Mouse (Mus musculus): ENCODE results near the gene Ccdc107. TPM values are rescaled to one million over a fixed set of nuclear protein-coding genes. Genes with fewer than 3 reads are reported as not detected.
A peak's percentile ranks its signal among the peaks of the same experiment; 100 is the strongest.

The Ccdc107 gene
- total RNA-seq, 2 experiments from 2014 or later = 26.3 to 27.8 TPM

DNA sequence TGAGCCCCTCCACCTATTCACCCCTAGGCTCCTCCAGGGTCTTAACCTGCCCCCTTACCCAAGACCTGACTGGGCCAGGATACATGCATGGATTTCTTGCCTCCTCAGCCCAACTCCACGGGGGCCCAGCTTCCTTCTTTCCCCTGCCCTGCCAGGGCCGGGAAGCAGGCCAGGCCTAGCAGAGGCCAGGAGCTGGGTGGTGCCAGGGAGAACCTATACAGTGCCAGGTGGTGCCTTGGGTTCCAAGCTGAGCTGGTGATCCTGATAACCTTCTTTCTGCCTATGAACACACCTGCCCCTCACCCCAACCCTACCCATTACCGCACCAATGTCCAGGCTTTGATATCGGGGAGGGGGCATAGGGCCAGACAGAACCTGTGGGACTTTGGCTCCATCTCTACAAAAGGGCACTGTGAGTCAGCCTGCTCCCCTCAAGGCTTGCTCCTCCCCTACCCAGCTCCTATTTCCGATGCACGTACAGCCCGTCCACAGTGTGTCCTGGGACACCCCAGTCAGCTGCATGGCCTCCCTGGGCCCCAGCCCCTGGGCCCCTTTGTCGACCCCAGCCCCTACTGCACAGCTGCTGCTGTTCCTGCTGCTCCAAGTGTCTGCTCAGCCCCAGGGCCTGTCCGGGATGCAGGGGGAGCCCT, 14.0 kb downstream of the Ccdc107 start, which contains the start of gene Car9:
TSS of gene Car9 (plus strand) at position 431 of the 650 bp plus-strand sequence.
- intact Hi-C loops (cut with DNase I) = no loop called here
- no peak for TF ChIP-seq CTCF (IDR thresholded peaks at IDR 0.05)
- peak; percentile 86 for DNase-seq
- H3K4me3 ChIP-seq = peak within 1 kb of the TSS; percentile 61
- peak within 1 kb of the TSS; percentile 78 for H3K27ac ChIP-seq

DNA sequence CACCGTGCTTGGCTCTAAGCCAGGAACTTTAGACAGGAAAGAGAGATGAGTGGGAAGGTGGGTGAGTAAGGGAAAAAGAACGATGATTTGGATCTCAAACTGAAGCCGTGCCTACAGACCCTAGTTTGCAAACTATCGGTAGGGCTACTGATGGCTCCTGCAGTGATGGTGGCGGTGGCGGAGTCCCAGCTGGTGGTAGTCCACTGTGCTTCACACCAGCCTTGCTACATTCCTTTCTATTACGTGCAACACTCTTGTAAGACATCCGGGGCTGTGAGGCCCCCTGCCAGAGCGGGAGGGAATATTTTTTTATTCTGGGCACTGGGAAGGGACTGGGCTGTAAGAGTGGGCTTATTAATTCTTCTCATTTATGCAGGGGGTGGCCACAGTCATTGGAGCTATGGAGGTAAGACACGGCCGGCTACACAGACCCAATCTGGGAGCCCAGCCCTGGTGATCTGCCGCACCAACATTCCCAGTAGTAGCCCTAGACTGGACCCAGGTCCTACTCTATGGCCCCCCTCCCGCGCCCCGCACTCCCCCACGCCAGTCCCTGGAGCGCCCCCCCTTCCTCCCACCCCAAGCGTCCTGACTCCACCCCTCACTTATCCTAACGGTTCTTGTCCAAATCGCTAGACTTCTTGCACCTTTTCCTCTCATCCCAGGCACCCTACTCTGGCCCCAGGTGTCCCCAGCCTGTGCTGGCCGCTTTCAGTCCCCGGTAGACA, 15.4 kb downstream of the Ccdc107 start:
- Histone ChIP-seq H3K27ac (no peak overlapping the region), H3K4me3 (peak overlapping the region; percentile 61)
- TF ChIP-seq CTCF (IDR thresholded peaks at IDR 0.05) = no peak
- DNase-seq = no peak
- intact Hi-C loops (cut with DNase I) = no loop called here

DNA sequence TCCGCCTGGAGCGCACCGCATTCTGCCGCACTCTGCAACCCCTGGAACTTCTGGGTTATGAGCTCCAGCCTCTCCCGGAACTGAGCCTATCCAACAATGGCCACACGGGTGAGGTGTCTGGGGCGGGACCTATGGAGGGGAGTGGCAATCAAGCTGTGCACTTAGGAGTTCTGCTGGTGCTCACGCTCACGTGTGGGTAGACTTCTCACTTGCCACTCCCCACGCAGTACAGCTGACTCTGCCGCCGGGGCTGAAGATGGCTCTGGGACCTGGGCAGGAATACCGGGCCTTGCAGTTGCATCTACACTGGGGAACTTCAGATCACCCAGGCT, 15.9 kb downstream of the Ccdc107 start:
- intact Hi-C loops (cut with DNase I) = no loop called here
- peak; percentile 47 for DNase-seq
- H3K27ac ChIP-seq = no peak overlapping the region
- H3K4me3 ChIP-seq = peak overlapping the region; percentile 61
- no peak for TF ChIP-seq CTCF (IDR thresholded peaks at IDR 0.05)

DNA sequence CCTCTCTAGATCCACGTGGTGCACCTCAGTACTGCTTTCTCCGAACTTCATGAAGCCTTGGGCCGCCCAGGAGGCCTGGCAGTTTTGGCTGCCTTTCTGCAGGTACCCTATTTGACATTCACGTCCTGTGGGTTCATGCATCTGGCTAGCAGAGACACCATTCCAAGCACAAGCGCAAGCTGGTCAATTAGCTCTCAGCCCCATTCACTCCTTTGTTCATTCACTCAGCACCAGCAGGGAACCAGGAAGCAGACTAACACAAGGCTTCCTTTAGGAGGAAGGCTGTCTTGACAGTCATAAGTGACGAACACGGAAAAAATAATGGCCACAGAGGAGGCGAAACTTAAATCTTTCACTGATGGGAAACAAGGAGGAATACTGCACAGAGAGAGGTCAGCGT, 16.4 kb downstream of the Ccdc107 start:
- peak overlapping the region; percentile 61 for H3K4me3 ChIP-seq
- no peak for DNase-seq
- H3K27ac ChIP-seq = no peak overlapping the region
- intact Hi-C loops (cut with DNase I) = no loop called here
- no peak for TF ChIP-seq CTCF (IDR thresholded peaks at IDR 0.05)

DNA sequence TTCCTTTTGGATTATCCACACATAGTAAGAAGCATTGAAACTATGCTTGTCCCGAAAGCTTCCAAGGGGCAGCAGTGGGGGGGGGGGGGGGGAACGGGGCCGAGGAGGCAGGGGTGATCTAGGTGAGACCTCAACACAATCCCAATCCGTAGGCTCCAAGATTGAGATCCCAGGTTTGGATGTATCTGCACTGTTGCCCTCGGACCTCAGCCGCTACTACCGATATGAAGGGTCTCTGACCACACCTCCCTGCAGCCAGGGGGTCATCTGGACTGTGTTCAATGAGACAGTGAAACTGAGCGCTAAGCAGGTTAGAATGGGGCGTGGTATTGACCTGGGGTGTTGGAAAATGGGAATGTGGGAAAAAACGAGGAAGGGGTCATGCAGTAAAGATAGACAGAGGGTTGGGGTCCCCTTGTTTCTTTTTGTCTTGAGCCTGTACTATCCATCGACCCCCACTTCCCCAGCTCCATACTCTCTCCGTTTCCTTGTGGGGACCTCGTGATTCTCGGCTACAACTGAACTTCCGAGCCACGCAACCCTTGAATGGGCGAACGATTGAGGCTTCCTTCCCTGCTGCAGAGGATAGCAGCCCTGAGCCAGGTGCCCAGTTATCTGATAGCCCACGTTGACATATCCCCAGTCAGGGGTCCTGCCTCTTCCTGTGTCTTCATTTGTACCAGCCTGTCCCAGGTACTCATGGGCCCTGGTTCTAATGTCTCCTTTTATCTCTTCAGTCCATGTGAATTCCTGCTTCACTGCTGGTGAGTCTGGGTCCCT, 19.2 kb downstream of the Ccdc107 start:
- no peak overlapping the region for H3K27ac ChIP-seq
- no peak overlapping the region for H3K4me3 ChIP-seq
- intact Hi-C loops (cut with DNase I) = no loop called here
- DNase-seq = peak; percentile 18
- no peak for TF ChIP-seq CTCF (IDR thresholded peaks at IDR 0.05)

DNA sequence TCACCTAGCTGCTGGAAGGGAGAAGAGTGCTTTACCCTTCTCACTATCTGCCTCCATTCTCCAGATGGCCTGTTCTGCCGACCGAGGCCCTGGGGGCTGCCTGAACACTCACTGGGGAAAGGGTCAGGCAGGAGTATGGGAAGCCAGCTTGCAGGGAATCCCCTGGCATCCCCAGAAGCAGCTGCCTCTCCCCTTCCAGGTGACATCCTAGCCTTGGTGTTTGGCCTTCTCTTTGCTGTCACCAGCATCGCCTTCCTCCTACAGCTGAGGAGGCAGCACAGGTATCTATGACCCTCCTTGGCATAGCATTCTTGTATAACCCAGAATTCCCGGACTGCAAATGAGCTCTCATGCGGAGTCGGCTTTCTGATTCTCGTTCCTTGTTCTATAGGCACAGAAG, 20.0 kb downstream of the Ccdc107 start:
- intact Hi-C loops (cut with DNase I) = no loop called here
- H3K4me3 ChIP-seq = no peak overlapping the region
- H3K27ac ChIP-seq = peak overlapping the region; percentile 7; the same call in 1 of the 2 replicates
- no peak for DNase-seq
- no peak for TF ChIP-seq CTCF (IDR thresholded peaks at IDR 0.05)

DNA sequence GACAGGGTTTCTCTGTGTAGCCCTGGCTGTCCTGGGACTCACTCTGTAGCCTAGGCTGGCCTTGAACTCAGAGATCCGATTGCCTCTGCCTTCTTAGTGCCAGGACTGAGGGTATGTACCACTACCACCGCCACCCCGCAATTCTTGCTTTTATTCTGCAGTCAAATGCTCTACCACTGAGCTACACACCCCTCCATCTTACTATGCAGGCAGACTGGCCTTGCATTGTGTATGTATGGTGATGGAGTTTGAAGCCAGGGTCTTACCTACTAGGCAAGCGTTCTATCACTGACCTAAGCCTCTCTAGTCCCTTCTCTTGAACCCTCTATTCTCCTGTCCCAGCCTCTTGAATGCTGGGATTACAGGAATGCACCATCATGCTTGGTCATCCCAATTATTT, 20.6 kb downstream of the Ccdc107 start:
- intact Hi-C loops (cut with DNase I) = no loop called here
- peak; percentile 28 for DNase-seq
- TF ChIP-seq CTCF (IDR thresholded peaks at IDR 0.05) = no peak
- no peak overlapping the region for H3K4me3 ChIP-seq
- peak overlapping the region; percentile 7; the same call in 1 of the 2 replicates for H3K27ac ChIP-seq

DNA sequence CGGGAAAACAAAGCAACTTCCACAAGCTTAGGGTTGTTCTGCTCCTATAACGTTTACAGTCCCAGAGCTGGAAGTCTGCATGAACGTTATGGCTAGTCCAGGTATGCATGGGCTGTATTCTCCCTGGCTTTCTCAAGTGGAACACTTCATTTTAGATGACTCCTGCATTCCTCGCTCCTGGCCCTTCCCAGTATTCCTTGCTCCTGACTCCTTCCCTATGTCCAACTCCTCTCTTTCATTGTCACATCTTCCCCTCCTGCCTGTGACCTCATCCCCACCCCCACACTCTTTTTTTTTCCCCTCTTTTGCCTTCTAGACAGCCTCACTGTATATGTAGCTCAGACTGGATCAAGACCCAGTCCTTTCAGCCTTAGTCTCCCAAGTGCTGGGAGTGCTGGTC, 21.1 kb downstream of the Ccdc107 start:
- TF ChIP-seq CTCF (IDR thresholded peaks at IDR 0.05) = no peak
- Histone ChIP-seq H3K27ac (peak overlapping the region; percentile 38), H3K4me3 (no peak overlapping the region)
- DNase-seq = peak; percentile 12
- intact Hi-C loops (cut with DNase I) = no loop called here

DNA sequence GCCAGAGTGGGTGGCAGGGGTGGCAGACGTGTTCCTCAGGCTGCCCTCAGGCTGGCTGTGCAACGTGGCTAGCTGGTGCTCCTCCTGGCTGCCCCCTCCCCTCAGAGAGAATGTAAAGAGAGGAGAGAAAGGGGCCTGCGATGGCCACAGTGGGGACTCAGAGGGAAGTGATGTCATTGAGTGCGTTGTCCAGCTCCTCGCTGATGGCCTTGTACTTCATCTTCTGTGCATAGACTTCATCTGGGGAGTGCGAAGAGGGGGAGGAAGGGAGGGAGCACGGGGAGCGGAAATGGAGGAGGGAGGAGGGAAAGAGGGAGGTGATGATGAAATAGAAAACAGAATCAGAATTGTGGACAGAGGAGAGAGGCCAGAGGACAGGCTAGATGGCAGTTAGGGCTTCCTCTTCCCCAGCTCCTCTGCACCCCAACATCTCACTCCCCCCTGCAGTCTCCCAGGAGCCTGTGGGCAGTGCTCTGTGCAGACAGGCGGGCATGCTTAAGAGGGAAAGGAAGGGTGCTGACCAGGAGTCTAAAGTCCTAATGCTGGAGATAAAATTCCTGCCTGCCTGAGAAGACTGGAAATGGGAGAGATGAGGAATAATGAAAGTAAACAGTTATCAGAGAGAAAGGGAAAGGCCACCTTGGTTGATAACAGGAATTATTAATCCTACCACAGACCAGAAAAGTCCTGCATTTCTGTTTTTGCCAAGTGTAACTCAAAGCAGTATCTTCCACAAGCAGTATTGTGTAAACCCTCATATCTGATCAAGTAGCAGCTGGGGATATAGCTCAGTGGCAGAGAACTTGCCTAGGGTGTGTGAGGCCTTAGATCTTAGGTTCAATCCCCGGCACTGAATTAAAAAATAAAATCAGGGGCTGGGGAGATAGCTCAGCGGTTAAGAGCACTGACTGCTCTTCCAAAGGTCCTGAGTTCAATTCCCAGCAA, 23.3 kb downstream of the Ccdc107 start:
- TF ChIP-seq CTCF (IDR thresholded peaks at IDR 0.05) = no peak
- Histone ChIP-seq H3K4me3 (no peak overlapping the region), H3K27ac (peak overlapping the region; percentile 28; the same call in 1 of the 2 replicates)
- intact Hi-C loops (cut with DNase I) = no loop called here
- DNase-seq = peak; percentile 21

DNA sequence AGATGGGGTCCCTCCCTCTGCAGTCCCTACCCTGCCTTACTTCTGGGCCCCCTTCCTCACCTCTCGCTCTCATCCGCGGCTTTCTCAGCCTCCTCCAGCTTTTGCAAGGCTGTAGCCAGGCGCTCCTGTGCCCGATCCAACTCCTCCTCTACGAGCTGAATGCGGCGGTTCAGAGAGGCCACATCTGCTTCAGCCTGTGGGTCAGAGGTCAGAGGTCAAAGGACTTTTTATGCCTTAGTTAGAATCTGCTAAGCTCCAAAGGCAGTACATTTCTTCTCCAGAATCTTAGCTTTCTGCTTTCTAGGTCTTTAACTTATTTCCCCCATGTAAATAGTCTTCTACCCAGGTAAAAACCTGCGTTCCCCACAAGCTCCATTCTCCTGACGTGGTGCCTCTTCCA, 26.9 kb downstream of the Ccdc107 start:
- intact Hi-C loops (cut with DNase I) = no loop called here
- DNase-seq = peak; percentile 36
- Histone ChIP-seq H3K27ac (peak overlapping the region; percentile 86), H3K4me3 (peak overlapping the region; percentile 85)
- TF ChIP-seq CTCF (IDR thresholded peaks at IDR 0.05) = no peak

DNA sequence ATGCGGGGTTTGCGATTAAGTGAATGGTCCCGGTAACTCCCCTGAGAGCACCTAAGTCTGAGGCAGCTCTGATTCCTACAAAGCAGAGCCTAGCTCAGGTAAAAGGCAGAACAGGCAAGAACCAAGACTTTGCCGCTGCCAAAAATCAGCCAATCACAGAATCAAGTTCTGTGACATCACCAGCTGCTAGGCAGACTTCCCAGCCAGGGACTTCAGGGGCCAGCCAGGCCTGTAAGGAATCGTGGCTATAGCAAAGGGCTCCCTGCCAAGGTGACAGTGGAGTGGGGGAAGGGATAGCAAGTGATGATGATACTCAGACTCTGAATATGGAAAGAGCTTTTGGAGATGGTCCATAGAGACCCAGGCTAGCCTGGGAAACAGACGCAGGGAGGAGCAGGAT, 27.3 kb downstream of the Ccdc107 start:
- Histone ChIP-seq H3K27ac (peak overlapping the region; percentile 86), H3K4me3 (peak overlapping the region; percentile 85)
- no peak for TF ChIP-seq CTCF (IDR thresholded peaks at IDR 0.05)
- intact Hi-C loops (cut with DNase I) = no loop called here
- peak; percentile 92 for DNase-seq

DNA sequence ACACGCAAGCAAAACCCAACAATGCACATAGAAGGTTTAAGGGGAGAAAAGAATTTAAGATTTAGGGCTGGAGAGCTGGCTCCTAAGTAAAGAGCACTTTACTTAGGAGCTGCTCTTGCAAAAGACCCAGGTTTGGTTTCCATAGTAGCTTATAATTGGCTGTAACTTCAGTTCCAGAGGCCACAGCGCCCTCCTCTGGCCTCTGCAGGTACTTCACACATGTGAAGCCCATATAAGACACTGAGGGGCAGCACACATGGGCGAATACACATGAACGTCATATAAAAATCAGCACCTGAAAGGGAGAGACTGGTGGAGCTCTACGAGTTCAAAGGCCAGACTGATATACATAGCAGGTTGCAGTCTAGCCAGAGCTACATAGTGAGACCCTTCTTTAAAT, 35.2 kb downstream of the Ccdc107 start:
- intact Hi-C loops (cut with DNase I) = no loop called here
- TF ChIP-seq CTCF (IDR thresholded peaks at IDR 0.05) = peak; percentile 54

More for the DNA sequence above, 35.2 kb downstream of the Ccdc107 start:
- Histone ChIP-seq H3K4me3 (no peak overlapping the region), H3K27ac (no peak overlapping the region)
- DNase-seq = no peak

All from gastrocnemius, adult 2 months (tissue).